ENCODE assay signal across 15 mouse cellular contexts in the genomic region with DNA sequence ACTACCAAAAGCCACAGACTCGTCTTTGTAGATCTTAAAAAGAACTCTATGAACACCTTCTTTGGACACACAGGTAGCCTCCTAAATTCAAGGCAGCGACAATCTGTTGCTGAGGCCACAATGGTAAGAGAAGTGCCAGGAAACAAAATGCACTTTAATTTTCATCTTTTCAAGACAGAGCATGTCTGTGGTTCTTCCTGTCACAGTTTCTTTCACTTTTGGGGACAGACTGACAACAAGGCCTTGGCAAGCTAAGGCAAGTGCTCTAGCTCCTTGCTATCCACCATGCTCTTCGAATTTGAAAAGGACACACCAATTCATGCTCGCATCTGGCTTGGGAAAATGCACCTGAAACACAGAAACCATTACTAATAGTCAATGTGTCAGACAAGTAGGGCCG.
"Had no signal": no experiment of that assay in that cellular context is flagged by ENCODE, and none has a peak within 500 bp of the region (broad histone marks: within the 10 kb centered on the region; RNA-seq: fewer than 3 reads in every experiment).

No protein-coding gene starts in this region.

- H3K9me3 ChIP-seq: megakaryocyte, embryonic 14.5 days; midbrain, embryonic 13.5 days; midbrain, embryonic 15.5 days; neural tube, embryonic 13.5 days; neural tube, embryonic 15.5 days; stomach, embryonic 15.5 days had no signal

- ATAC-seq: midbrain, embryonic 13.5 days; midbrain, embryonic 15.5 days had no signal

- H3K27ac ChIP-seq: macrophage; midbrain, embryonic 13.5 days; midbrain, embryonic 15.5 days; neural tube, embryonic 13.5 days; neural tube, embryonic 15.5 days; stomach, embryonic 15.5 days; stomach, postnatal 0 days had no signal

- DNase-seq: lung, adult 18-20 months; lung, embryonic 14.5 days; lung, postnatal 10 days; right cerebral cortex, postnatal 14 days; thymus, adult 2 months; thymus, postnatal 25 days; thymus, postnatal 4 days had no signal

- H3K4me3 ChIP-seq: megakaryocyte, embryonic 14.5 days; midbrain, embryonic 13.5 days; midbrain, embryonic 15.5 days; neural tube, embryonic 13.5 days; neural tube, embryonic 15.5 days; stomach, embryonic 15.5 days had no signal

- H3K4me1 ChIP-seq: midbrain, embryonic 13.5 days; midbrain, embryonic 15.5 days; neural tube, embryonic 13.5 days; neural tube, embryonic 15.5 days; stomach, embryonic 15.5 days had no signal

- H3K27me3 ChIP-seq: megakaryocyte, embryonic 14.5 days; midbrain, embryonic 13.5 days; midbrain, embryonic 15.5 days; neural tube, embryonic 13.5 days; neural tube, embryonic 15.5 days; stomach, embryonic 15.5 days had no signal
